Mouse (Mus musculus): ENCODE measurements at regions not wholly inside any gene's neighbourhood (a gene's known extent, or its start where the extent isn't known, plus 50 kb on each side); places are given as distances from the start of the nearest gene placed in this dataset.
A peak's percentile ranks its signal among the peaks of the same experiment; 100 is the strongest.

DNA sequence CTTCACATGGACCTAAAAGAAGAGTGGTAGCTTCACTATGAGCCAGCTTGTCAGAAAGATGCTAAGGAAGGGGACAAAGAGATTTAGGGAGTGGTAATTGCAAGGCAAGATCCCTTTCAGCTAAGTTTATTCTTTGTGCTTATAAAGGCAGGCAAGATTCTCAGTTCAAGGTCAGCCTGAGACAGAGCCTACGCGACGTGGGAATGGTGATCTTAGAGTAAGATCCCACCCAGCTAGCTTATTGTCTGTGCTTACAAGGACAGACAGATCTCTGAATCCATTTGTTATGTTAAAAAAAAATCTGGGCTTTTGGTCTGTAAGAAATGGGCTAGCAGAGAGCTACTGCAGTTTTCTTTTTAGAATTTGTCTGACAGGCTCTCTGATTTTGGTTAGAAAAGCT is 253.3 kb upstream of the Ptbp2 start:
- no peaks in the 10 kb centered on the region for H3K27me3 ChIP-seq (ENCODE audit: control insufficient read depth, insufficient read depth, low read depth, low read length)
- H3K27ac ChIP-seq (ENCODE audit: low read length) = no peak overlapping the region
- no peaks in the 10 kb centered on the region for H3K36me3 ChIP-seq (ENCODE audit: control insufficient read depth, insufficient read depth, low read length)
- WGBS = 92% methylated on average over 3 of the region's 3 CpGs
- H3K9me3 ChIP-seq (ENCODE audit: control insufficient read depth, low read length) = no peaks in the 10 kb centered on the region
- H3K4me3 ChIP-seq (ENCODE audit: low read length) = no peak overlapping the region
- H3K4me1 ChIP-seq (replicated peaks; ENCODE audit: control insufficient read depth, insufficient read depth, low read length) = no peaks in the 10 kb centered on the region
- no peak overlapping the region for H3K4me2 ChIP-seq (ENCODE audit: low read depth, low read length)
- ATAC-seq (ENCODE audit: low read depth) = no peak
- H3K9ac ChIP-seq (ENCODE audit: low read length) = no peak overlapping the region

DNA sequence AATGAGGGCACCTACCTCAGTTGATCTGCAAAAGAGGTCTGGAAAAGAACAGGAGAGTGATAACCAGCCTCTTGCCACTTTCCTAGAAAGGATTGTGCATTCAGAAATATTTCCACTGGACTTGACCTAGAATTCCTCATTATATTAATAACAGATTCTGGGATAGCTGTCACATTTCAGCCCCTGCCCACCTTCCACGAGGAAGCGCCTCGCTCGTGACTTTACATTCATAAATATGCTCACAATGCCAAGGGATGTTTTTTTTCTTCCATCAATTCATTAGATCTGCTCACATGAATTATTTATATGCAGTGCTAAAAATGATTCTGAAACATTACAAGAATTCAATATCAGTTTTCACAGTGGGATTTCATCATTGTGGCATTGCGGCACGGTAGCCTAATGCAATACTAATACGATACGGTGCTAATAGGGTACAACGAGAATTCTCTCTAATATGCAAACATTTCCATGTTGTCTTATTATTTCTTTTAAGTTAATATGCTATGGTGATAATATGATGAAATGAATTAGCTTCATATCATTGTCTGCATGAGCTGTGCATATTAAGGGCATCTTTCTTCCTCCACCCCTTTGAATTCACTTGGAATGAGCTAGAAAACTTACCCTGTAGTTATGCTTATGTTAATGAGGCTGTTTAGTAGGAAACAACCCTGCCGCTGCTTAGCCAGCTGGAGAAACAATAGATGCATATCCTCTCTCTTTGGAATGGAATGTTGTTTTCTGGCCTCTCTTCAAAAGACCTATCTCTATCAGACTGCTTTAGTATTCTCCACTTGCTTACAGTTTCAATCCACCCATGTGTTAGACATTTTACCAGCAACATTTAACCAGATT is 235.8 kb upstream of the Ptbp2 start:
- H3K27ac ChIP-seq (ENCODE audit: low read length) = no peak overlapping the region
- no peaks in the 10 kb centered on the region for H3K27me3 ChIP-seq (ENCODE audit: control insufficient read depth, insufficient read depth, low read depth, low read length)
- no peak overlapping the region for H3K4me2 ChIP-seq (ENCODE audit: low read depth, low read length)
- no peaks in the 10 kb centered on the region for H3K4me1 ChIP-seq (replicated peaks; ENCODE audit: control insufficient read depth, insufficient read depth, low read length)
- no peaks in the 10 kb centered on the region for H3K36me3 ChIP-seq (ENCODE audit: control insufficient read depth, insufficient read depth, low read length)
- no peak overlapping the region for H3K4me3 ChIP-seq (ENCODE audit: low read length)
- ATAC-seq (ENCODE audit: low read depth) = no peak
- no peaks in the 10 kb centered on the region for H3K9me3 ChIP-seq (ENCODE audit: control insufficient read depth, low read length)
- 89% methylated on average over 10 of the region's 10 CpGs for WGBS
- no peak overlapping the region for H3K9ac ChIP-seq (ENCODE audit: low read length)

DNA sequence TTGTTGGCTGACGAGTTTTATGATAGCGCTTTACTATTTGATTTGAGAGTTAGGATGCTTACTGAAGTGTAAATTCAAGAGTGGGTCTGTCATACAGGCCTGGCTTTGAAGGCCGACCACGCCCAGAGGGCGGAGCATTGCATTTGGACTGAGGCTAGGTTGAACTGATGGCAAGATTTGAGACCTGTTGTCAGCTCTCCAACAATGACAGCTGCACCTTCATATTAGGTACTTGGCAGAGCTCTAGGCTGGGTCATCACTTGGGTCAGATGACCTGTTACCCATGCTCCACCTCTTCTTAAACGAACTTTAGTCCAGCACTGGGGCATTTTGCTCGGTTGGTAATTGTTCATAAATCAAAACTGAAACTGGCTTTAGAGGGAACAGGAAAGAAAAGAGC is 231.1 kb upstream of the Ptbp2 start:
- Histone ChIP-seq H3K27ac (ENCODE audit: low read length) (no peak overlapping the region), H3K36me3 (ENCODE audit: control insufficient read depth, insufficient read depth, low read length) (no peaks in the 10 kb centered on the region), H3K4me1 (replicated peaks; ENCODE audit: control insufficient read depth, insufficient read depth, low read length) (no peaks in the 10 kb centered on the region), H3K9ac (ENCODE audit: low read length) (no peak overlapping the region), H3K4me3 (ENCODE audit: low read length) (no peak overlapping the region), H3K9me3 (ENCODE audit: control insufficient read depth, low read length) (no peaks in the 10 kb centered on the region), H3K4me2 (ENCODE audit: low read depth, low read length) (no peak overlapping the region), H3K27me3 (ENCODE audit: control insufficient read depth, insufficient read depth, low read depth, low read length) (no peaks in the 10 kb centered on the region)
- ATAC-seq (ENCODE audit: low read depth) = no peak
- WGBS = 86% methylated on average over 7 of the region's 7 CpGs

DNA sequence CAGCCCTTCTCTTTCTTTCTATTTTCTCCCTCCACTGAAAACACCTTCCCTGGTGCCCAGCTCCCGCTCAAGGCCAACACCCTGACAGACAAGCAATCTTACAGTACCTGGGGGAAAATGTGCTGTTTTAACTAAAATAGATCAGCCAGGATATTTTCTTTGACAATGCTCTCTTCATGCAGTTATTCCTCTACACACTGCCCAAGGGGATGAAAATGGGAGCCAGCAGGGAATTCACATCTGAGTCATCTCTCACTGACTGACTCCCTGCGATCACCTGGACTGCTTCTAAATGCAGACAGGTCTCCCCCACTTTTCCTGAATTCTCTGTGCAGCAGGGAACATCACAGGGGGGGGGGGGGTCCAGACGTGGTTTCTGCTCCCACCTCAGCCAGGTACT is 227.6 kb upstream of the Ptbp2 start:
- no peak overlapping the region for H3K4me2 ChIP-seq (ENCODE audit: low read depth, low read length)
- no peaks in the 10 kb centered on the region for H3K27me3 ChIP-seq (ENCODE audit: control insufficient read depth, insufficient read depth, low read depth, low read length)
- no peaks in the 10 kb centered on the region for H3K36me3 ChIP-seq (ENCODE audit: control insufficient read depth, insufficient read depth, low read length)
- no peak overlapping the region for H3K27ac ChIP-seq (ENCODE audit: low read length)
- ATAC-seq (ENCODE audit: low read depth) = no peak
- no peaks in the 10 kb centered on the region for H3K9me3 ChIP-seq (ENCODE audit: control insufficient read depth, low read length)
- H3K4me1 ChIP-seq (replicated peaks; ENCODE audit: control insufficient read depth, insufficient read depth, low read length) = no peaks in the 10 kb centered on the region
- 29% methylated on average over 3 of the region's 3 CpGs for WGBS
- no peak overlapping the region for H3K9ac ChIP-seq (ENCODE audit: low read length)
- H3K4me3 ChIP-seq (ENCODE audit: low read length) = no peak overlapping the region

DNA sequence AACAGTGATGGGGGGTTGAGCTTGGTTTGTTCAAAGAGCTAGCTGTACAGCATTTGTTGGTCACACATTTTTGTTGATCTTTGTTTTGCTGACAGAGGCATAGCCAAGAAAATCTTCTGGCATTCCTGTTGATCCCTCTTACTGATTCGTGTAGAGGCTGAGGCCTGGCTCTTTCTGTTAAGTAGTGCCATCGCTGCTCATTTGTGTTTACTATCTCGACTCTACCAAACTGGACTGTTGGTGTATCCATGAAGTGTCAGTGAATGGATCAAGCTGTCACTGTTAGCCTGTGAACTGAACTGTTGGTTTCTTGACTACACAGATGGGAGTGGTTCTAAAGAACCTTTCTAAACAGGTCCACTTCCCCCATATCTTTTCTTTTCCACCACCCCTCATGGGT is 223.8 kb upstream of the Ptbp2 start:
- no peak overlapping the region for H3K9ac ChIP-seq (ENCODE audit: low read length)
- no peak overlapping the region for H3K4me3 ChIP-seq (ENCODE audit: low read length)
- H3K4me2 ChIP-seq (ENCODE audit: low read depth, low read length) = no peak overlapping the region
- H3K27ac ChIP-seq (ENCODE audit: low read length) = no peak overlapping the region
- 45% methylated on average over 3 of the region's 3 CpGs for WGBS
- H3K36me3 ChIP-seq (ENCODE audit: control insufficient read depth, insufficient read depth, low read length) = no peaks in the 10 kb centered on the region
- H3K4me1 ChIP-seq (replicated peaks; ENCODE audit: control insufficient read depth, insufficient read depth, low read length) = no peaks in the 10 kb centered on the region
- no peaks in the 10 kb centered on the region for H3K27me3 ChIP-seq (ENCODE audit: control insufficient read depth, insufficient read depth, low read depth, low read length)
- ATAC-seq (ENCODE audit: low read depth) = peak; percentile 74
- no peaks in the 10 kb centered on the region for H3K9me3 ChIP-seq (ENCODE audit: control insufficient read depth, low read length)

DNA sequence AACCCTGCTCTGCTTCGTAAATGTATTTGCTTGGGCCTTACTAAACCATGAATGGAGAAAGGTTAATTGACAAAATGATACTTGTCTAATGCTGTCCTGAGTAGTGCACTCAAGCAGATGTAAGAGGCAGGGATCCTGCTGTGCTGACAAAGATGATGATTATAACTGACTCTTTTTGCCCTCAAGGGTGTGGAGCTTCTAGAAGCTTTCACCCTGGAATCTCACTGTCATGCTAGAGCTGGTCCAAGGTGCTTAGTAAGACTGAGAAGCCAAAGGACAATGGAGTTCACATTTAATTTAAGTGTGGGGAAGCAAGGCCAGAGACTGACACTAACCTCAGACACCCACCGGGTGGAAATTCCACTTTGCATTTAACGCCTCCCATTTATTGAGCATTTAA is 220.3 kb upstream of the Ptbp2 start:
- H3K4me2 ChIP-seq (ENCODE audit: low read depth, low read length) = no peak overlapping the region
- no peaks in the 10 kb centered on the region for H3K27me3 ChIP-seq (ENCODE audit: control insufficient read depth, insufficient read depth, low read depth, low read length)
- no peak for ATAC-seq (ENCODE audit: low read depth)
- H3K27ac ChIP-seq (ENCODE audit: low read length) = no peak overlapping the region
- H3K36me3 ChIP-seq (ENCODE audit: control insufficient read depth, insufficient read depth, low read length) = no peaks in the 10 kb centered on the region
- H3K4me1 ChIP-seq (replicated peaks; ENCODE audit: control insufficient read depth, insufficient read depth, low read length) = no peaks in the 10 kb centered on the region
- H3K9ac ChIP-seq (ENCODE audit: low read length) = no peak overlapping the region
- H3K9me3 ChIP-seq (ENCODE audit: control insufficient read depth, low read length) = no peaks in the 10 kb centered on the region
- WGBS = 89% methylated on average over 3 of the region's 3 CpGs
- H3K4me3 ChIP-seq (ENCODE audit: low read length) = no peak overlapping the region

- Histone ChIP-seq H3K4me2 (ENCODE audit: low read depth, low read length) (no peak overlapping the region), H3K27me3 (ENCODE audit: control insufficient read depth, insufficient read depth, low read depth, low read length) (no peaks in the 10 kb centered on the region), H3K4me1 (replicated peaks; ENCODE audit: control insufficient read depth, insufficient read depth, low read length) (peaks cover 3% of the 10 kb centered on the region; the same call in 1 of the 2 replicates), H3K9me3 (ENCODE audit: control insufficient read depth, low read length) (no peaks in the 10 kb centered on the region), H3K4me3 (ENCODE audit: low read length) (no peak overlapping the region), H3K27ac (ENCODE audit: low read length) (no peak overlapping the region), H3K36me3 (ENCODE audit: control insufficient read depth, insufficient read depth, low read length) (no peaks in the 10 kb centered on the region), H3K9ac (ENCODE audit: low read length) (no peak overlapping the region)
- peak; percentile 67 for ATAC-seq (ENCODE audit: low read depth)
- WGBS = 40% methylated on average over 5 of the region's 5 CpGs
Measured at GRCm38 (mm10) chr3:120000281-120000680, 216.0 kb upstream of the Ptbp2 start.

- no peak overlapping the region for H3K4me3 ChIP-seq (ENCODE audit: low read length)
- H3K27ac ChIP-seq (ENCODE audit: low read length) = no peak overlapping the region; the same call in 1 of the 2 replicates
- no peak overlapping the region for H3K4me2 ChIP-seq (ENCODE audit: low read depth, low read length)
- no peak overlapping the region for H3K9ac ChIP-seq (ENCODE audit: low read length)
- no peaks in the 10 kb centered on the region for H3K27me3 ChIP-seq (ENCODE audit: control insufficient read depth, insufficient read depth, low read depth, low read length)
- 49% methylated on average over 9 of the region's 9 CpGs for WGBS
- ATAC-seq (ENCODE audit: low read depth) = peak; percentile 43
- H3K9me3 ChIP-seq (ENCODE audit: control insufficient read depth, low read length) = no peaks in the 10 kb centered on the region
- no peaks in the 10 kb centered on the region for H3K36me3 ChIP-seq (ENCODE audit: control insufficient read depth, insufficient read depth, low read length)
- peaks cover 6% of the 10 kb centered on the region for H3K4me1 ChIP-seq (replicated peaks; ENCODE audit: control insufficient read depth, insufficient read depth, low read length)
Measured at GRCm38 (mm10) chr3:119996258-119996988, 212.2 kb upstream of the Ptbp2 start.

GRCm38 (mm10) chr3:119995781-119996180 is 211.5 kb upstream of the Ptbp2 start:
- 33% methylated on average over 4 of the region's 4 CpGs for WGBS
- Histone ChIP-seq H3K27ac (ENCODE audit: low read length) (peak overlapping the region; percentile 47), H3K9ac (ENCODE audit: low read length) (no peak overlapping the region), H3K4me3 (ENCODE audit: low read length) (no peak overlapping the region), H3K4me2 (ENCODE audit: low read depth, low read length) (no peak overlapping the region), H3K4me1 (replicated peaks; ENCODE audit: control insufficient read depth, insufficient read depth, low read length) (peaks cover 6% of the 10 kb centered on the region), H3K27me3 (ENCODE audit: control insufficient read depth, insufficient read depth, low read depth, low read length) (no peaks in the 10 kb centered on the region), H3K9me3 (ENCODE audit: control insufficient read depth, low read length) (no peaks in the 10 kb centered on the region), H3K36me3 (ENCODE audit: control insufficient read depth, insufficient read depth, low read length) (no peaks in the 10 kb centered on the region)
- peak; percentile 93 for ATAC-seq (ENCODE audit: low read depth)
